Mouse (Mus musculus) left cerebral cortex, adult 9 months (tissue): Measurements from ENCODE around the gene Tdrd6.
A peak's percentile ranks its signal among the peaks of the same experiment; 100 is the strongest.

ENCODE experiments used
- DNase-seq, 2 experiments: peaks; one replicate each; pipeline ENCODE4 v3.0.0; 2022; ENCODE audit warnings: low spot score in 2 of 2

Gene Tdrd6

DNA sequence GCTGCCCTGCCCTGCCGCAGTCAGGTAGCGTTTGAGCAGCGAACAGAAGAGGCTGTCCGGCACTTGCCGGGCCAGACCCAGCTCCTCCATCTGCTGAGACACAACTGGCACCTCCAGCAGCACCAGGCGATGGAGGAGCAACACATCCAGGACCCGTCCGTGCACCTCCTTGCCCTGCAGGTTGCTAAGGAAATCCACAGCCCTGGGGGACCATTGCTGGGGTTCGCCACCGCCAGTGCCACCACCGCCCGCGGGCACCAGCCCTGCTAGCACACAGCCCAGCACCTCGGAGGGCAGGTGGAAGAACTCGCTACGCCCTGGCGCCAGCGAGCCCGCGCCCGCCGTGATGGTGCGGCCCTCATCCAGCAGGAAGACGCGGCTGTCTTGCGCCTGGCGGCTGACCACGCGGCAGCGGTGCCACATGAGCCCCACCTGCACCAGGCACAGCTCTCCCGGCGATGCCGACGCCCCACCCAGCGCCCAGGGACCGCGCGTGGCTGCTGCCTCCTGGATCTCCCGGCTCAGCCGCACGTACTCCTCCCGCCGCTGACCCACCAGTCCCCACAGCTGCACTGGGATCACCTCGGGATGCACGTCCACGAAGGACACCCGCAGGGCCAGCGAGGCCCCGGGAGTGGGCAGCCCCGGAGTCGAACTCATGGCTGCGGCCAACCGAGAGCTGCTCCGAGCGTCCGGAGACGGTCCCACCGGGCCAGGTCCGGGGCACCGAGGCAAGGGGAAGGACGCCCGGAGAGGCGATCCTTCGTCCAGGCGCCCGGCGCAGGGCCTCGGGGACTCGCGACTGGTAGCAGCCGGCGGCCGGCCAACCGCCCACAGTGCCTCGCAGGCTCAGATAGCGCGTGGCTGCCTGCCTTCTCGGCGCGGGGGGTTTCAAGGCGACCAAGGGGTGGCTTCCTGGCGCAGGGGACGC is at the start of gene Tdrd6:
Gene Tdrd6 (minus strand): TSS at position 804 of the 931 bp plus-strand sequence.
- DNase-seq = no peak

DNA sequence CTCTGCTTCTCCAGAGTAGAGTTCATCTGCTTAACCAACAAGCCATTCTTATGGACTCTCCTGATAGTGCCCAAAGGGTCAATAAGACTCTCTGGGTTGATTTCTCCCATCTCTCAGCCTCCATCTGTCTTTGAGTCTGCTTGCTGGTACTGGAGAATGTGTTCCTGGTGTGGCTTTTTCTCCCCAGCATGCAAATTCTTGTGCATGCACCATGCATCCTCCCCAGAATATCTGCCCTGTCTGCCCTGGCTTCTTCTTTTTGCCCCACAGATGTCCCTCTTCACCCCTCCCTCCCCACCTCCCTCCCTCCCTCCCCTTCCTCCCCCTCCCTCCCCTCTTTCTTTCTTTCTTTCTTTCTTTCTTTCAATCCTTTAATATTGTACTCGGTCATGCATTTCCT is 47.2 kb upstream of the Tdrd6 start:
- DNase-seq = no peak

GRCm38 (mm10) chr17:43676241-43676640 is 46.1 kb upstream of the Tdrd6 start:
- DNase-seq = no peak

- DNase-seq = no peak
These were observed 45.1 kb upstream of the Tdrd6 start for GRCm38 (mm10) chr17:43675228-43675627.

DNA sequence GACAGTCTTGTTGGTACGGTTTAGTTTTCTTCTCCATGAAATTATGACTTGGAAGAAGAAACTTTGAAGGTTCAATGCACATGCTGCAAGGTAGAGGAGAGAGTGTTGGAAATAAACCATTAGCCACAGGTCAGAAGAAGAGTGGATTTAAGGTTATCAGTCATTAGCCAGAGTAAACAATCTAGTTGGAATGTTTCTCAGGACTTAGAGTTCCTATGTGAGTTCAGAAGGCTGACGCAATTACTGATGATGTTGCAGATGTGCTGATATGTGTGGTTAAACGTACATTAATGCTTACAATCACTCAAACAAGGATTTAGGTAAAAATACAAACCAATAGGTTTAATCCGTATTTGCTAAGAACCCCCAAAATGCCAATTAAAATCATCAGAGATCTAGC is 41.8 kb upstream of the Tdrd6 start:
- DNase-seq = no peak

GRCm38 (mm10) chr17:43669145-43669695 is 39.1 kb upstream of the Tdrd6 start:
- no peak for DNase-seq

GRCm38 (mm10) chr17:43667290-43667843 is 37.3 kb upstream of the Tdrd6 start, which contains the start of gene Cyp39a1:
Gene Cyp39a1, plus strand, starts transcription at chr17:43667425.
- no peak for DNase-seq

DNA sequence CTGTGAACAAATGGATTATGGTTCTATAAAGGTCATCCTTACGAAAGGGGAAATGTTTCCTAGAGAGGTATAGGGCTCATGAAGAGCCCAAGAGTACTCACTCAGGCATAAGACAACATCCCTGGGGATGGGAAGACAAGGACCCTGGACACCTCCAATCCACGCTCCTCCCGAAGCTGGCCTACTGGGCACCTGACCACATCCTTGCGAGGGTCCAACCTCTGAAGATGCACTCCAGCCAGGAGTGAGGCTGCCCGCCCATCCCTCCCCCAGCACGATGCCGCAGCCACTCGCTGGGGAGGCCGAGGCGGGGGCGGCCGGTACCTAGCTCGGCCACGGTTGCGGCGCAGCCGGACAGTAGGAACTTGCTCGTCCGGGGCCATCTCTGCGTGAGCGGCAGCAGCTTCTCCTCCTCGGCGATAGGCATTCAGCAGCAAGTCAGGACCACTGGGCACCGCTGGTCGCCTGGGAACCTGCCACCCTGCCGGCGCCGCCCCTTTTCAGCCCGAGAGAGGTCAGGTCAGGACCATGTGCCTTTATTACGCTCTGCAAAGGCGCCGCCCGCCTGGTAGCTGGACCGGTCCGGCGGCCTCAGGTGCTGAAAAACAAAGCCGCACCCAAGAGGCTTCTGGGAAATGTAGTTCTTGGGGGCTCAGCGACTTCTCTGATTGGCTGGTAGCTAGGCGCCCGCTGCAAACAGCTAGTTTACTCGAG is 36.6 kb upstream of the Tdrd6 start, which contains the start of gene Slc25a27:
Gene Slc25a27 (minus strand): TSS at position 639 of the 714 bp plus-strand sequence.
- DNase-seq = peak; percentile 78 to 88

DNA sequence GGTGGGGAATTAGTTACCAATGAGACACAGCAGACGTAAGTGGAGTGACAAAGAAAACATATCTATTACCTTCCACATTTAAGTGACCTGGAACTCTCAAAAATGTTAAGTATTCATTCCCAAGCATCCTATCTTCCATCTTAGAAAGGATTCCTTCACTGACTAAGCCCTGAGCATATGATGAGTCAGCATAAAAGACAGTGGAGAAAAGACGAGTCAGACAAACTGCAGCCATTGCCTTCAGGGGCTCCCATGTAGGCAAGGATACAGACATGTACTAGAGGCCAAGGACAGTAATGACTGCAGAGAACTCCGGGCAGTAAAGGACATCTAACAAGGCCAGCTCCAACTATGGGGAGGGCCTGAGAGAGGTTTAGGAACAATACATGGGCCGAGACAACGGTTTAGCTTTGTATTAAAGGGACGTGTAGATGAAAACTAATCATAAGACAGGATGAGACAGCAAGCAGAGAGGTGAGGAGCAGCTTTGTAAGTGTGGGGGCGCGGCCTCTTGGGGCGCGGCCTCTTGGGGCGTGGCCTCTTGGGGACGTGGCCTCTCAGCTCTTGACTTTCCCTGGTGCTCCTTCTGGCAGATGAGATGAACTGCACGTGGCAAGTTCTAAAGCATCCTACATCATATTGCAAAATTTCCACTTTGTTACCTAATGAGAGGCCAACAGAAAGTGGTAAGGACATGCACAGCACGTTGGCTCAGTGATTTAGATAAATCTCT is 21.4 kb upstream of the Tdrd6 start:
- no peak for DNase-seq

GRCm38 (mm10) chr17:43649641-43650436 is 19.7 kb upstream of the Tdrd6 start:
- no peak for DNase-seq

GRCm38 (mm10) chr17:43646925-43647324 is 16.8 kb upstream of the Tdrd6 start:
- no peak for DNase-seq

- DNase-seq = no peak
These were observed 15.0 kb upstream of the Tdrd6 start for GRCm38 (mm10) chr17:43645136-43645535.

- no peak for DNase-seq
These were observed 14.3 kb upstream of the Tdrd6 start for GRCm38 (mm10) chr17:43644375-43644774.

DNA sequence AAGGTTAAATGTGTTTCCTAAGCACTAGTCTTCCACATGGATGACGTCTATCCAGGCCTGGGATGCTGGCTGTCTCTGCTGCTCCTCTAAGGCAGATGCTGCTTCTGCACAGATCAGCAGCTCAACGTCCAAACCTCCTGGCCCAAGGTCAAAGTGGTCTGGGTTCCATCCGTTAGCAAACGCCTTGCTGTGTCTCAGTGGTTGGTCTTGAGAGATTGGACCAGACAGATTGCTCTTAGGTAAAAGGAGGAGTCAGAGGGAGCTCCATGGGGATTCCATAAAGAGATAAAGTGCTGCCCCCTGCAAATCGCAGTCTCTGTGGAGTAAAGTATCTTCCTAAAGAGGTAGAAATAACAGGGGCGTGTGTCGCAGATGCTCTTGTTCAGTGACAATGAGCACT is 13.1 kb upstream of the Tdrd6 start:
- DNase-seq = no peak

DNA sequence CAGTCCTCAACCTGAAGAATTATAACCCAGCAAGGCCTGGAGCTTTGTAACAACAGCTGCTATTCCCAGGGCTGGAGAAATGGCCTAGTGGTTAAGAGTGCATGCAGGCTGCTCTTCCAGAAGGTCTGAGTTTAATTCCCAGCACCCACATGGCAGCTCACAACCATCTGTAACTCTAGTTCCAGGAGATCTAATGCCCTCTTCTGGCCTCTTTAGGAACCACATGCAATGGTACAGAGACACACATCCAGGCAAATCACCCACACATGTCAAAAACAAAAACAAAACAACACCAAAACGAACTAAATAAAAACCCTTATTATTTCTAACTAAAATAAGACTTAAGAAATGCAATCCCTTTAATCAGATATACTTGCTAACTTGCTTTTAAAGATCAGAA is 10.7 kb upstream of the Tdrd6 start:
- no peak for DNase-seq

DNA sequence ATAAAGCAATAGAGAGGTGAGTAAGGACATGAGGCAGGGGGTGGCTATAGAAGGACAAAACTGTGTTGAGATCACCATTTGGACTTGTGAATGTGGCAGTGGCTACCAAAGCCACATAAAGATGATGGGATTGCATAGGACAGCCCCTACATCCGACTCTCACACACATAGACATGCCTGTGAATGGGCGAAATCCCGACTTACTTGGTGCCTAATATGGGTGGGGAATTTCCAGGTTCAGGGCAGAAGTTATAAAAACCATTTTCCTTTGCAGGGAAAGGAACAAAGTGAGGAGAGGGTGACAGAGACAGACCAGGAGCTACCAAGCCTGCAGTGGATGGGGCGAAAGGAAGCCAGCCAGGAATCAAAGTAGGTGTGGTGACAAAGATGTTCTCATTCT is 7.0 kb upstream of the Tdrd6 start:
- DNase-seq = no peak

GRCm38 (mm10) chr17:43630427-43630760 is 295 bp upstream of the Tdrd6 start:
- DNase-seq = no peak

DNA sequence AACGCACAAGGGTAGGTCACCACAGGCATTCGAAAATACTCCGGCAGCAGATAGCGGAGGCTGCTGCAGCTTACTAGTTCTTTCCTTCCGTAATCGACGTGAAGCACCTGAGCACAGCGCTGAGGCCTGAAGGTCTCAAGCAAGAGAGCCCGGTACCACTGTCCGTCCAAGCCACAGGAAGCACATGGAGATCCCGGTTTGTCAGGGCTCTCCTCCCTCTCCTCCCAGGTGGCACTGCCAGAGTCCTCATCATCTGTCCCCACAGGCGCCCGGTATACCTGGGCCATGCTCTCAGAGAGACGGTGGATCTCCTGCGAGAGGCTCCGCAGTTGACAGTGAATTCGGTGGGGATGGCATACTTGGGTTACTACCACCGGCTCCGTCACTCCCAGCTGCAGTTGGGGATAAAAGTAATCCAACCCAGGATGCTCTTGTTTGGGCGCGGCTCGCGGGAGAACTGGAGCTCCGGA is 1.0 kb downstream of the Tdrd6 start:
- no peak for DNase-seq

DNA sequence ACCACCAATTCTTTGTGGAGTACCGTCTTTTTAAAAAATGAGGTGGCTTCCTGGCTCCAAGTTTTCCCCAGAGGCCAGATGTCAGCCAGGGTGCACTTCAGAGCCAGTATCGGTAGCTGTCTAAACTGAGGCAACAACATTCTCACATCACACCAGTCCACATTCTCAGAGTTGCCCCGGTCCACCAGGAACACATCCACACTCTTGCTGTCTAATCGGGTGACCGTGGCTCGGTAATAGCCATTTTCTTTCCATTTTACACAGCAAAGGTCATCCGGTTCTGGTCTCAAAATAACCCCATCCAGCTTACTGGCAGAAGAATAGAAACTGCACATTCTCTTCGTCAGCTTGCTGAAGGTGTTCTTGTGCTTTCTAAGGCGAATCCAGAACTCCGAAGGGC is 1.9 kb downstream of the Tdrd6 start:
- DNase-seq = no peak

DNA sequence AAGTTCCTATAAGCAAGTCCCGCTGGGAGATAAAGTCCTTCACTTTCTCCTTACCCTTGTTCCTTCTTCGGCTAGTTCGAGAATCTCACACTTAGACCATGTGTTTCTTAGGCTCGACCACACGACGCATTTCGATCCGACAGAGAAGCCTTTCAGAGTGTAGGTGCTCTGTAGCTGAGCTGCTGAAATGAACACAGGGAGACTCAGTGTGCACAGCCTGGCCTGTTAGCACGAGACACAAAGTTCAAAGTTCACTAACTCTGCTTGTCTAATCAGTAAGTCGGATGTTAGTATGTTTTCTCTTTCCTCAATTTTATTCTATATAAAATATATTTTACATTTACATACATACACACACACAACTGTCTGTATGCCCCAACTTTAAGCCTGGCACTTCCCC is 8.0 kb downstream of the Tdrd6 start:
- DNase-seq = no peak

- DNase-seq = no peak
These were observed 10.9 kb downstream of the Tdrd6 start for GRCm38 (mm10) chr17:43619156-43619555.
